Mouse (Mus musculus) erythroblast, embryonic 14.5 days (primary cell): ENCODE results near the gene Clk2.

ENCODE experiments used
- GATA1 ChIP-seq: IDR thresholded peaks from 2 replicates; pipeline ENCODE4 v1.6.1; 2012; ENCODE audit warnings: low read length, inconsistent platforms, mixed read lengths
- TAL1 ChIP-seq: IDR thresholded peaks from 3 replicates; pipeline ENCODE4 v1.6.1; 2012; ENCODE audit warnings: low read length, inconsistent platforms, mixed read lengths

GRCm38 (mm10) chr3:89210162-89210561 is 45.6 kb downstream of the Clk2 start:
- no peak for TF ChIP-seq GATA1
- TF ChIP-seq TAL1, result no peak
